Mouse (Mus musculus): ENCODE data around the gene Ttc7. TPM values are rescaled to one million over a fixed set of nuclear protein-coding genes. Genes with fewer than 3 reads are reported as not detected.
"Not testable (repeated sequence)": the region's sequence is repeated elsewhere in the genome, so short reads cannot be mapped to it uniquely, and the experiment has no call there.

Gene Ttc7
- polyA plus RNA-seq, 1 experiment, result 15.8 TPM

GRCm38 (mm10) chr17:87298944-87299343 is 16.3 kb downstream of the Ttc7 start:
- H3K4me3 ChIP-seq (ENCODE audit: insufficient read depth, low read length), result no peak overlapping the region
- TF ChIP-seq CTCF (IDR thresholded peaks at IDR 0.05; ENCODE audit: borderline replicate concordance, insufficient read depth, low read length), result no peak
- no peak for TF ChIP-seq POLR2A (IDR thresholded peaks at IDR 0.05; ENCODE audit: low read depth, low read length)
- H3K27ac ChIP-seq (ENCODE audit: insufficient read depth, low read length), result no peak overlapping the region
- peaks cover 4% of the 10 kb centered on the region; the same call in 1 of the 2 replicates for H3K4me1 ChIP-seq (ENCODE audit: control insufficient read depth, insufficient read depth, low read length)

- H3K4me1 ChIP-seq (ENCODE audit: control insufficient read depth, insufficient read depth, low read length), result peaks cover 4% of the 10 kb centered on the region; the same call in 1 of the 2 replicates
- no peak for TF ChIP-seq CTCF (IDR thresholded peaks at IDR 0.05; ENCODE audit: borderline replicate concordance, insufficient read depth, low read length)
- TF ChIP-seq POLR2A (IDR thresholded peaks at IDR 0.05; ENCODE audit: low read depth, low read length), result no peak
- no peak overlapping the region for H3K4me3 ChIP-seq (ENCODE audit: insufficient read depth, low read length)
- no peak overlapping the region for H3K27ac ChIP-seq (ENCODE audit: insufficient read depth, low read length)
These were observed 17.7 kb downstream of the Ttc7 start for GRCm38 (mm10) chr17:87300340-87300739.

GRCm38 (mm10) chr17:87301607-87302006 is 18.9 kb downstream of the Ttc7 start:
- H3K27ac ChIP-seq (ENCODE audit: insufficient read depth, low read length); H3K4me3 ChIP-seq (ENCODE audit: insufficient read depth, low read length); H3K4me1 ChIP-seq (ENCODE audit: control insufficient read depth, insufficient read depth, low read length): not testable (repeated sequence)

- Histone ChIP-seq H3K4me1 (ENCODE audit: control insufficient read depth, insufficient read depth, low read length) (peaks cover 4% of the 10 kb centered on the region; the same call in 1 of the 2 replicates), H3K27ac (ENCODE audit: insufficient read depth, low read length) (peak overlapping the region; percentile 85), H3K4me3 (ENCODE audit: insufficient read depth, low read length) (no peak overlapping the region)
- no peak for TF ChIP-seq CTCF (IDR thresholded peaks at IDR 0.05; ENCODE audit: borderline replicate concordance, insufficient read depth, low read length)
- no peak for TF ChIP-seq POLR2A (IDR thresholded peaks at IDR 0.05; ENCODE audit: low read depth, low read length)
These were observed 19.5 kb downstream of the Ttc7 start for GRCm38 (mm10) chr17:87302014-87302794.

- no peak overlapping the region for H3K27ac ChIP-seq (ENCODE audit: insufficient read depth, low read length)
- peaks cover 4% of the 10 kb centered on the region; the same call in 1 of the 2 replicates for H3K4me1 ChIP-seq (ENCODE audit: control insufficient read depth, insufficient read depth, low read length)
These were observed 21.6 kb downstream of the Ttc7 start for GRCm38 (mm10) chr17:87304151-87304894.

GRCm38 (mm10) chr17:87305065-87305464 is 22.4 kb downstream of the Ttc7 start:
- TF ChIP-seq POLR2A (IDR thresholded peaks at IDR 0.05; ENCODE audit: low read depth, low read length) (no peak), CTCF (IDR thresholded peaks at IDR 0.05; ENCODE audit: borderline replicate concordance, insufficient read depth, low read length) (no peak)
- no peak overlapping the region for H3K4me3 ChIP-seq (ENCODE audit: insufficient read depth, low read length)
- H3K4me1 ChIP-seq (ENCODE audit: control insufficient read depth, insufficient read depth, low read length), result peaks cover 4% of the 10 kb centered on the region; the same call in 1 of the 2 replicates
- no peak overlapping the region for H3K27ac ChIP-seq (ENCODE audit: insufficient read depth, low read length)

More at GRCm38 (mm10) chr17:87304151-87304894, 21.6 kb downstream of the Ttc7 start:
- TF ChIP-seq POLR2A (IDR thresholded peaks at IDR 0.05; ENCODE audit: low read depth, low read length) (no peak), CTCF (IDR thresholded peaks at IDR 0.05; ENCODE audit: borderline replicate concordance, insufficient read depth, low read length) (no peak)
- H3K4me3 ChIP-seq (ENCODE audit: insufficient read depth, low read length), result no peak overlapping the region

- no peak for TF ChIP-seq CTCF (IDR thresholded peaks at IDR 0.05; ENCODE audit: borderline replicate concordance, insufficient read depth, low read length)
- Histone ChIP-seq H3K27ac (ENCODE audit: insufficient read depth, low read length) (no peak overlapping the region), H3K4me1 (ENCODE audit: control insufficient read depth, insufficient read depth, low read length) (peaks cover 4% of the 10 kb centered on the region; the same call in 1 of the 2 replicates), H3K4me3 (ENCODE audit: insufficient read depth, low read length) (no peak overlapping the region)
These were observed 24.1 kb downstream of the Ttc7 start for GRCm38 (mm10) chr17:87306746-87307145.

- Histone ChIP-seq H3K27ac (ENCODE audit: insufficient read depth, low read length) (no peak overlapping the region), H3K4me3 (ENCODE audit: insufficient read depth, low read length) (no peak overlapping the region), H3K4me1 (ENCODE audit: control insufficient read depth, insufficient read depth, low read length) (no peaks in the 10 kb centered on the region)
- no peak for TF ChIP-seq CTCF (IDR thresholded peaks at IDR 0.05; ENCODE audit: borderline replicate concordance, insufficient read depth, low read length)
- no peak for TF ChIP-seq POLR2A (IDR thresholded peaks at IDR 0.05; ENCODE audit: low read depth, low read length)
These were observed 26.5 kb downstream of the Ttc7 start for GRCm38 (mm10) chr17:87309073-87309788.

- Histone ChIP-seq H3K27ac (ENCODE audit: insufficient read depth, low read length) (no peak overlapping the region), H3K4me3 (ENCODE audit: insufficient read depth, low read length) (no peak overlapping the region), H3K4me1 (ENCODE audit: control insufficient read depth, insufficient read depth, low read length) (no peaks in the 10 kb centered on the region)
- TF ChIP-seq POLR2A (IDR thresholded peaks at IDR 0.05; ENCODE audit: low read depth, low read length), result no peak
- no peak for TF ChIP-seq CTCF (IDR thresholded peaks at IDR 0.05; ENCODE audit: borderline replicate concordance, insufficient read depth, low read length)
These were observed 27.8 kb downstream of the Ttc7 start for GRCm38 (mm10) chr17:87310497-87310896.

Measured in embryonic fibroblast, embryonic 13.5 days (primary cell).